Mouse (Mus musculus) midbrain, embryonic 11.5 days (tissue): ENCODE data around the gene Ramac. TPM values are rescaled to one million over a fixed set of nuclear protein-coding genes. Genes with fewer than 3 reads are reported as not detected.

Experiments
- ATAC-seq: fragments of 200-750 bp; cut with Nextera tagmentation; 2 replicates; pipeline ENCODE4 v1.8.0; 2017; ENCODE audit warnings: moderate TSS enrichment, moderate library complexity; ENCODE audit not compliant: low FRiP score
- DNase-seq: peaks from one replicate; pipeline ENCODE4 v3.0.0; 2015; ENCODE audit warnings: low spot score; ENCODE audit errors: missing footprints
- H3K27ac ChIP-seq: fragments of 300-500 bp; sonication (generic); 2 replicates; pipeline ENCODE4 v1.5.1; 2014; ENCODE audit warnings: low read depth, low read length
- H3K27me3 ChIP-seq: fragments of 300-500 bp; sonication (generic); 2 replicates; pipeline ENCODE4 v1.6.1; 2014; ENCODE audit warnings: mild to moderate bottlenecking, low read length, moderate library complexity, mixed read lengths; ENCODE audit not compliant: control insufficient read depth, insufficient read depth
- H3K36me3 ChIP-seq: fragments of 300-500 bp; sonication (generic); 2 replicates; pipeline ENCODE4 v1.6.1; 2014; ENCODE audit warnings: mild to moderate bottlenecking, low read length, moderate library complexity, mixed read lengths; ENCODE audit not compliant: control insufficient read depth, insufficient read depth
- H3K4me1 ChIP-seq: fragments of 300-500 bp; sonication (generic); 2 replicates; pipeline ENCODE4 v1.6.1; 2014; ENCODE audit warnings: low read length; ENCODE audit not compliant: control insufficient read depth, insufficient read depth
- H3K4me2 ChIP-seq: fragments of 300-500 bp; sonication (generic); 2 replicates; pipeline ENCODE4 v1.6.1; 2014; ENCODE audit warnings: mild to moderate bottlenecking, moderate library complexity
- H3K4me3 ChIP-seq: fragments of 300-500 bp; sonication (generic); 2 replicates; pipeline ENCODE4 v1.5.1; 2014; ENCODE audit warnings: low read depth, low read length
- H3K9ac ChIP-seq: fragments of 300-500 bp; sonication (generic); 2 replicates; pipeline ENCODE4 v1.6.1; 2014; ENCODE audit warnings: low read length
- H3K9me3 ChIP-seq: fragments of 300-500 bp; sonication (generic); 2 replicates; pipeline ENCODE4 v1.6.1; 2016; ENCODE audit warnings: low read length; ENCODE audit not compliant: control insufficient read depth
- WGBS: fragments of 180-500 bp; shearing (Covaris S2); extraction: QIAGEN DNeasy Blood & Tissue Kit; methylation state at CpG from one replicate; pipeline ENCODE4 v1.1.7; 2014; 5-methylcytosine and 5-hydroxymethylcytosine counted together
- polyA plus RNA-seq: library from polyadenylated mRNA; unstranded; fragments of >200 nt; fragmentation: Nextera tagmentation; extraction: Ambion mirVana; gene quantifications from 2 replicates; pipeline ENCODE4 v1.2.1, GENCODE M21; 2014

Gene Ramac
- polyA plus RNA-seq, 1 experiment from 2014 or later: 147 TPM

GRCm38 (mm10) chr7:81731181-81731651 is 31.5 kb upstream of the Ramac start:
- Histone ChIP-seq H3K4me2 (no peak overlapping the region), H3K27me3 (no peaks in the 10 kb centered on the region), H3K4me1 (no peaks in the 10 kb centered on the region), H3K9ac (no peak overlapping the region), H3K36me3 (no peaks in the 10 kb centered on the region), H3K27ac (no peak overlapping the region), H3K4me3 (no peak overlapping the region), H3K9me3 (no peaks in the 10 kb centered on the region)
- ATAC-seq (no peak), DNase-seq (no peak)
- 84% methylated on average over 6 of the region's 6 CpGs for WGBS

- H3K4me3 ChIP-seq: no peak overlapping the region
- no peak overlapping the region for H3K4me2 ChIP-seq
- H3K9ac ChIP-seq: no peak overlapping the region
- no peaks in the 10 kb centered on the region for H3K9me3 ChIP-seq
- ATAC-seq (no peak), DNase-seq (no peak)
- H3K36me3 ChIP-seq: no peaks in the 10 kb centered on the region
- no peaks in the 10 kb centered on the region for H3K4me1 ChIP-seq
- WGBS: 90% methylated on average over 12 of the region's 12 CpGs
- no peaks in the 10 kb centered on the region for H3K27me3 ChIP-seq
- no peak overlapping the region for H3K27ac ChIP-seq
Measured at GRCm38 (mm10) chr7:81732183-81733089, 30.3 kb upstream of the Ramac start.

- Histone ChIP-seq H3K9me3 (no peaks in the 10 kb centered on the region), H3K4me2 (no peak overlapping the region), H3K4me1 (no peaks in the 10 kb centered on the region), H3K27me3 (no peaks in the 10 kb centered on the region), H3K4me3 (no peak overlapping the region), H3K27ac (no peak overlapping the region), H3K9ac (no peak overlapping the region), H3K36me3 (no peaks in the 10 kb centered on the region)
- WGBS: 64% methylated on average over 9 of the region's 9 CpGs
- DNase-seq (no peak), ATAC-seq (no peak)
Measured at GRCm38 (mm10) chr7:81735300-81736048, 27.3 kb upstream of the Ramac start.

- no peak for DNase-seq
- 82% methylated on average over 8 of the region's 8 CpGs for WGBS
Measured at GRCm38 (mm10) chr7:81738720-81739385, 23.9 kb upstream of the Ramac start.

GRCm38 (mm10) chr7:81740010-81740409 is 22.7 kb upstream of the Ramac start:
- no peak overlapping the region for H3K4me3 ChIP-seq
- H3K4me2 ChIP-seq: no peak overlapping the region
- H3K9ac ChIP-seq: no peak overlapping the region
- H3K9me3 ChIP-seq: no peaks in the 10 kb centered on the region
- 90% methylated on average over 7 of the region's 7 CpGs for WGBS
- H3K36me3 ChIP-seq: no peaks in the 10 kb centered on the region
- no peaks in the 10 kb centered on the region for H3K4me1 ChIP-seq
- DNase-seq (no peak), ATAC-seq (no peak)
- no peaks in the 10 kb centered on the region for H3K27me3 ChIP-seq
- H3K27ac ChIP-seq: no peak overlapping the region

More at GRCm38 (mm10) chr7:81738720-81739385, 23.9 kb upstream of the Ramac start:
- Histone ChIP-seq H3K4me1 (no peaks in the 10 kb centered on the region), H3K27me3 (no peaks in the 10 kb centered on the region), H3K9ac (no peak overlapping the region), H3K27ac (no peak overlapping the region), H3K36me3 (no peaks in the 10 kb centered on the region), H3K4me3 (no peak overlapping the region), H3K4me2 (no peak overlapping the region), H3K9me3 (no peaks in the 10 kb centered on the region)
- no peak for ATAC-seq

- Histone ChIP-seq H3K36me3 (no peaks in the 10 kb centered on the region), H3K27ac (no peak overlapping the region), H3K4me2 (no peak overlapping the region), H3K9ac (no peak overlapping the region), H3K4me1 (no peaks in the 10 kb centered on the region), H3K27me3 (no peaks in the 10 kb centered on the region), H3K4me3 (no peak overlapping the region), H3K9me3 (no peaks in the 10 kb centered on the region; the same call in 1 of the 2 replicates)
- DNase-seq: no peak
- no peak for ATAC-seq
- 83% methylated on average over 4 of the region's 4 CpGs for WGBS
Measured at GRCm38 (mm10) chr7:81744145-81744544, 18.6 kb upstream of the Ramac start.

- Histone ChIP-seq H3K27ac (no peak overlapping the region), H3K4me2 (no peak overlapping the region), H3K4me3 (no peak overlapping the region), H3K9ac (no peak overlapping the region), H3K36me3 (no peaks in the 10 kb centered on the region), H3K4me1 (no peaks in the 10 kb centered on the region), H3K9me3 (no peaks in the 10 kb centered on the region; the same call in 1 of the 2 replicates), H3K27me3 (no peaks in the 10 kb centered on the region)
- no peak for DNase-seq
- no peak for ATAC-seq
- WGBS: 81% methylated on average over 3 of the region's 3 CpGs
Measured at GRCm38 (mm10) chr7:81747956-81748355, 14.8 kb upstream of the Ramac start.

- H3K36me3 ChIP-seq: no peaks in the 10 kb centered on the region
- H3K4me1 ChIP-seq: peaks cover 6% of the 10 kb centered on the region; the same call in 1 of the 2 replicates
- DNase-seq (no peak), ATAC-seq (peak; percentile 80)
- peak overlapping the region; percentile 63 for H3K4me2 ChIP-seq
- H3K9ac ChIP-seq: peak overlapping the region; percentile 68
- WGBS: 3% methylated on average over 50 of the region's 60 CpGs
- H3K27me3 ChIP-seq: no peaks in the 10 kb centered on the region
- H3K27ac ChIP-seq: peak overlapping the region; percentile 60
- no peaks in the 10 kb centered on the region for H3K9me3 ChIP-seq
- H3K4me3 ChIP-seq: peak overlapping the region; percentile 95
Measured at GRCm38 (mm10) chr7:81763110-81763845, 553 bp downstream of the Ramac start.
